In genomic region chr7:118242911-118243412, GRCm38 (mm10) we compare ENCODE assay signal across 8 mouse cellular contexts. TPM values are rescaled to one million over a fixed set of nuclear protein-coding genes. Genes with fewer than 3 reads are reported as not detected.
DNase-seq lines count a peak whose midpoint lies in the region; ATAC-seq and TF ChIP-seq lines count a peak whose summit lies in the region.

No protein-coding gene starts in this region.

- H3K9ac ChIP-seq in heart, embryonic 13.5 days: peak overlapping the region; percentile 99
- peak overlapping the region; percentile 96 for H3K9ac ChIP-seq in embryonic facial prominence, embryonic 14.5 days (ENCODE audit: low read depth, low read length)
- H3K9ac ChIP-seq in midbrain, postnatal 0 days (replicated peaks; ENCODE audit: low read length, poor library complexity, severe bottlenecking): peak overlapping the region; percentile 96

- H3K27ac ChIP-seq in heart, embryonic 13.5 days (replicated peaks): peak overlapping the region; percentile 98
- peak overlapping the region; percentile 93 for H3K27ac ChIP-seq in embryonic facial prominence, embryonic 14.5 days (replicated peaks; ENCODE audit: low read depth, low read length)
- peak overlapping the region; percentile 84 for H3K27ac ChIP-seq in midbrain, postnatal 0 days (ENCODE audit: low read depth, low read length)

- no peaks in the 10 kb centered on the region for H3K9me3 ChIP-seq in heart, embryonic 13.5 days
- H3K9me3 ChIP-seq in E14TG2a.4 (ENCODE audit: low read length): no peaks in the 10 kb centered on the region
- no peaks in the 10 kb centered on the region for H3K9me3 ChIP-seq in embryonic facial prominence, embryonic 14.5 days (ENCODE audit: control insufficient read depth, low read length)
- no peaks in the 10 kb centered on the region for H3K9me3 ChIP-seq in midbrain, postnatal 0 days (ENCODE audit: low read length)

- peak; percentile 48 for ATAC-seq in heart, embryonic 13.5 days (ENCODE audit: extremely low read depth, insufficient number of reproducible peaks, low FRiP score, low TSS enrichment)
- peak; percentile 48 for ATAC-seq in embryonic facial prominence, embryonic 14.5 days (ENCODE audit: low read depth)
- peak; percentile 41 for ATAC-seq in midbrain, postnatal 0 days (ENCODE audit: low FRiP score)

- no peak for DNase-seq in heart, adult 9 months (ENCODE audit: low spot score in 2 of 2)
- peak; percentile 40 for DNase-seq in embryonic facial prominence, embryonic 14.5 days (ENCODE audit: low spot score)
- DNase-seq in kidney, postnatal 25 days: peak; percentile 43 to 76
- peak; percentile 47 for DNase-seq in midbrain, postnatal 0 days (ENCODE audit: low spot score)
- DNase-seq in cerebellum, postnatal 14 days: no peak
- DNase-seq in ovary, postnatal 14 days (ENCODE audit: low spot score): no peak

- peak overlapping the region; percentile 80 for H3K4me2 ChIP-seq in heart, embryonic 13.5 days
- H3K4me2 ChIP-seq in embryonic facial prominence, embryonic 14.5 days (ENCODE audit: low read depth, low read length): peak overlapping the region; percentile 78
- H3K4me2 ChIP-seq in midbrain, postnatal 0 days (ENCODE audit: low read depth, low read length, poor library complexity, severe bottlenecking): peak overlapping the region; percentile 60

- peaks cover 34% of the 10 kb centered on the region for H3K4me1 ChIP-seq in heart, embryonic 13.5 days
- peaks cover 48% of the 10 kb centered on the region for H3K4me1 ChIP-seq in E14TG2a.4 (replicated peaks; ENCODE audit: low read depth, low read length)
- peaks cover 11% of the 10 kb centered on the region for H3K4me1 ChIP-seq in embryonic facial prominence, embryonic 14.5 days (ENCODE audit: control insufficient read depth, insufficient read depth, low read length)
- H3K4me1 ChIP-seq in midbrain, postnatal 0 days (ENCODE audit: insufficient read depth, low read length): peaks cover 7% of the 10 kb centered on the region; the same call in 1 of the 2 replicates

- no peaks in the 10 kb centered on the region for H3K36me3 ChIP-seq in heart, embryonic 13.5 days
- no peaks in the 10 kb centered on the region for H3K36me3 ChIP-seq in E14TG2a.4 (ENCODE audit: insufficient read depth, low read length)
- H3K36me3 ChIP-seq in embryonic facial prominence, embryonic 14.5 days (ENCODE audit: control insufficient read depth, insufficient read depth, low read length): no peaks in the 10 kb centered on the region
- H3K36me3 ChIP-seq in midbrain, postnatal 0 days (ENCODE audit: insufficient read depth, low read length): no peaks in the 10 kb centered on the region

- no peak for TF ChIP-seq CTCF in E14TG2a.4 (conservative IDR thresholded peaks at IDR 0.05; ENCODE audit: low read length)
- no peak for TF ChIP-seq CTCF in midbrain, postnatal 0 days (IDR thresholded peaks at IDR 0.05)

- H3K27me3 ChIP-seq in heart, embryonic 13.5 days (replicated peaks): no peaks in the 10 kb centered on the region
- no peaks in the 10 kb centered on the region for H3K27me3 ChIP-seq in E14TG2a.4 (ENCODE audit: insufficient read depth, low read length)
- no peaks in the 10 kb centered on the region for H3K27me3 ChIP-seq in embryonic facial prominence, embryonic 14.5 days (replicated peaks; ENCODE audit: control insufficient read depth, insufficient read depth, low read length)
- no peaks in the 10 kb centered on the region for H3K27me3 ChIP-seq in midbrain, postnatal 0 days (ENCODE audit: insufficient read depth, low read length)

- WGBS in heart, embryonic 13.5 days: 0% methylated on average over 50 of the region's 50 CpGs
- 0% methylated on average over 23 of the region's 50 CpGs for WGBS in embryonic facial prominence, embryonic 14.5 days
- under 1% methylated on average over 50 of the region's 50 CpGs for whole genome bisulfite sequencing in midbrain, postnatal 0 days

- H3K4me3 ChIP-seq in heart, embryonic 13.5 days: peak overlapping the region; percentile 87
- H3K4me3 ChIP-seq in E14TG2a.4 (replicated peaks; ENCODE audit: low read length): peak overlapping the region; percentile 97
- H3K4me3 ChIP-seq in embryonic facial prominence, embryonic 14.5 days (ENCODE audit: low read depth, low read length): peak overlapping the region; percentile 96
- H3K4me3 ChIP-seq in midbrain, postnatal 0 days (ENCODE audit: low read depth, low read length): peak overlapping the region; percentile 79

RNA-seq across cellular contexts. Expression of gene Smg1, which starts 0.5 kb away (rescaled TPM):
- 9.3 and 10.1 TPM in 2 replicates for polyA plus RNA-seq in heart, embryonic 13.5 days (2015; fragmentation: Nextera tagmentation; extraction: Ambion mirVana)
- 20.0 and 20.7 TPM in 2 replicates for polyA plus RNA-seq in embryonic facial prominence, embryonic 14.5 days (2014; fragmentation: Nextera tagmentation; extraction: Ambion mirVana)
- total RNA-seq in midbrain, postnatal 0 days (2014; rRNA removed): 44.1 and 62.9 TPM in 2 replicates
- 11.4 and 16.0 TPM in 2 replicates for polyA plus RNA-seq in midbrain, postnatal 0 days (2015; fragmentation: Nextera tagmentation; extraction: Ambion mirVana)

Comparison
In these comparisons a context has a peak if more than half of its experiments do, and no peak if none do; other contexts are left out.
1. DNase-seq: peak in embryonic facial prominence, embryonic 14.5 days (single experiment), kidney, postnatal 25 days (2 of 2) and midbrain, postnatal 0 days (single experiment); none in heart, adult 9 months (0 of 2), cerebellum, postnatal 14 days (0 of 2) and ovary, postnatal 14 days (single experiment).
2. Peak in every context shown above with its lines, with median percentiles within 50 percentile points of each other: ATAC-seq, H3K27ac ChIP-seq, H3K4me2 ChIP-seq, H3K4me3 ChIP-seq and H3K9ac ChIP-seq.